Mouse (Mus musculus): ENCODE data around the gene Jam3. TPM values are rescaled to one million over a fixed set of nuclear protein-coding genes. Genes with fewer than 3 reads are reported as not detected.
A peak's percentile ranks its signal among the peaks of the same experiment; 100 is the strongest.
"Not testable (repeated sequence)": the region's sequence is repeated elsewhere in the genome, so short reads cannot be mapped to it uniquely, and the experiment has no call there.

Gene Jam3
- total RNA-seq, 2 experiments from 2014 or later, result 16.8 to 17.3 TPM

DNA sequence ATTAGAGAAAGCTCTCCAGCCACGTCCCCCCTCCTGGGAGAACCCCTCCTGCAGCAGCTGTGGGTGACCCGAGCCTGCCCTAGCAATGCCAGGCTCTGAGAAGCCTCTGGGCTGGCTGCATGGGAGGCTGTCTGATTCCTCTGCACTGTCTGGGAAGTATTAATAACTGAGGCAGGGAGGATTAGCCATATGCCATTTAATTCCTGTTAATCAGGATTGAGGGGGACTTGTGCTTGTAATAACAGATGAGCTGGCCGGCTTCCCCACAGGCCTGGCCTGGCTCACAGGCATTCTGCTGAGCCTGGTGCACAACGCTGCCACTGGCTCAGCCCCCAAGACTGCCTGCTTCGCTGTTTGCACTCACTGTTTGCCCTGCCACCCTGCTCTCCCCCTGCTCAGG is 18.9 kb upstream of the Jam3 start:
- intact Hi-C loops (cut with DNase I), result loop anchor here (2.0 kb wide), 1 partner anchor 39 kb away; no protein-coding TSS in a partner anchor
- DNase-seq, result no peak

DNA sequence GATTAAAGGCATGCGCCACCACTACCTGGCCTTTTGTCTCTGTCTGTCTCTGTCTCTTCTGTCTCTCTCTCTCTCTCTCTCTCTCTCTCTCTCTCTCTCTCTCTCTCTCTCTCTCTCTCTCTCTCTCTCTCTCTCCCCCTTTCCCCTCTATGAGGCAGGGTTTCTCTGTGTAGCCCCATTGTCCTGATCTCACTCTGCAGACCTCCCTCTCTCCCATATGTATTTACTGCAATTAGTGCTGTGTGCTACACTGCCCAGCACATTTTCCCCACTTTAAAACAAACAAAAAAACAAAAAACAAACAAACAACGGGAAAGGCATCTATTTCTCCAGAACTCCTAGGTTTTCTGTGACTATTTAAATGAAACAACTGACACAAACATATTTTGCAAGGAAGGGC is 18.4 kb upstream of the Jam3 start:
- no peak for DNase-seq
- intact Hi-C loops (cut with DNase I), result loop anchor here (2.0 kb wide), 1 partner anchor 39 kb away; no protein-coding TSS in a partner anchor

DNA sequence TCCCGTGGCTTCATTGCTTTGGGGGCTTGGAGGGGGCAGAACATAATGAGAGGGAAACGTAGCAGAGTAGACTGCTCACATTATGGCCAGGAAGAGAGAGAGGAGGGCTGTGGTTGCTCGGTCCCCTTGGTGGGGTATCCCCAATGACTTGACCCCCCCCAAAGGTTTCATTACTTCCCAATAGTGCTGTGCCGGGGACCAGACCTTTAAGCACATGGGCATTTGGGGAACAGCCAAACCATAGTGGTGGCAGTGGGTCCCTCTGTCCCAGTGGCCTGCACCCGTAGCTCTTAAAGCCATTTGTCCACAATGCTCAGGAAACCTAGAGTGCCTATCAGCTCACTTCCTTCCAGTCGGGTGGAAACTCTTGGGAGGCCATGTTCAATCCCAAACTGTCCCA is 17.6 kb upstream of the Jam3 start:
- no peak for DNase-seq
- intact Hi-C loops (cut with DNase I), result no loop called here

DNA sequence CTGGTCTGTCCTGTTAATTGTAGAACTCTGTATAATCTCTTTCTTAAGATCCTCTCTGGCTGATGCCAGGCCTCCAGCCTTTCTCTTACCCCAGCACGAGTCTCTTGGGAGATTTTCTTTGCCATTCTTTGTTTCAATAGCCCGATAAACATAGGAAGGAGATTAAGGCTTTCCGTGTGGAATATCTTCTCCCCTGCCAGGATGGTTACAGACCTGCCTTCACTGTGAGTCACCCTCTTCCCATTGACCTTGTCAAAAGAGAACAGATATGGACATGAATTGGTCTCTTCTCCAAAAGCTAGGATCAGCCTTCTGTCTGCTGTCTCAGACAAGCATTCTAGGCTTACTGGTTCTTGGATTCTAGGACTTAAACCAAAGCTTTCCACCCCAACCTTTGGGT is 15.5 kb upstream of the Jam3 start:
- no peak for DNase-seq
- intact Hi-C loops (cut with DNase I), result no loop called here

DNA sequence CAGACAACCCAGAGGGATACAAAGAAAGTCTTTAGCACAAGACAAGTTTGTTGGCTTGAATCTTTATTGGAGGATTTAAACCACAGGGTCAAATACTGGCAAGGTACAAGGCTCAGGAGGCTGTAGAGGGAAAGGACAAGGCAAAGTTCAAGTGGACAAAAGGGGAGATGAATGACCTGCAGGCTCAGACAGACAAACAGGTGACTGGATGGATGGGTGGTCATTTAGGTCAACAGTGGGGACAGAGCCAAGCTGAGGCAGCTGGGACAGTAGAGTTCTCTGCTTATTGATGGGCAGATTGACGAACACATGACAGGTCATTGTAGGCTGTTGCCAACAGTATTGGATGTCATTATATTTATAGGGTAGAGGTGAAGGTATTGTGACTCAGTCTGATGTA is 11.8 kb upstream of the Jam3 start:
- no peak for DNase-seq
- intact Hi-C loops (cut with DNase I), result no loop called here

DNA sequence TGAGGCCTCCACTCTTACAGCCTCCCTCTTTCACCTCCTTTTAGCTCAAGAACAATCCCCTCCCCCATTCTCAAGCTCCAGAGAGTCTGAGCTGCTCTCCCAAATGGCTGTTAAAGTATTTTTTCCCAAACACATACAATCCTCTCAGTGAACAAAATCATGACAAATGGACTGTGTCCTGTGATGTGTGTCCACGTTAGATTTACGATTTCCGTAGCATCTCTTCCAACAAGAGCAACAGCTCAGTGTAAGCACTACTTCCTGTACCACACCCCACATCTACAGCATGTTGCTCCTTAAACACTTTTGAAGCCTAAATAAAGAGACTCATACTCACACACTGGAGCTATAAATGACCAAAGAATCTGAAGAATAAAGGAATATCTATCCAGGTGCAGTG is 10.4 kb upstream of the Jam3 start:
- no peak for DNase-seq
- intact Hi-C loops (cut with DNase I), result no loop called here

DNA sequence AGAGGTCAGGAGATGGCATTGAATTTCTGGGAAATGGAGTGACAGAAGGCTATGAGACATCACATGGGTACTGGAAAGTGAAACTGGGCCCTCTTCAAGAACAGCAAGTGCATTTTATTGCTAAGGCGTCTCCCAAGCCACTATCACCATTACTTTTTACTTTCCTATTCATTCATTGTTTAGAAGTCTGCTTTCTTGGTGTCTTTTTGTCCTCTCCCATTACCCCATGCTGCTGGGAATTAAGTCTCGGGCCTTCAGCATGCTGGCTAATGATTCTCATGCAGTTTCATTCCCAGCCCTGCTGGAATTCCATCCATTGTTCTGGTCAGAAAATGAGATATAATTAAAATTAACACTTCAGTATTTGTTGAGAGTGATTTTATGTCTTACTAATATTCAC is 9.7 kb upstream of the Jam3 start:
- intact Hi-C loops (cut with DNase I), result no loop called here

DNA sequence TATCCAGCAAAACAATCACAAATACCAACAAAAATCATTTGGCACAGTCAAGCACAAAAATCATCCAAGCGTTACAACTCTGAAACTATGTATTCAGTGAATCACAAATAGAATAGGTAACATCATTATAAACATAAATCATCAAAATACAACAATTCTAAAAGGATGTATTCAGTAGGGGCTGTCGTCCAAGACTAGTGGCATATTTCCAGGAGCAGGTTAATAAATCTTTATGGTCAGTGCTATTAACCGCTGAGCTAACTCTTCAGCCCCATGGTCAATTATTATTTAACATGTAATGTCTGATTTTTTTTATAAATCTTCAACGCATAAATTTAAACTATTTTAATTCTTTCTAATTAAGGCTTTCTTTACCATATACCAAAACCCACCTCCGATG is 8.4 kb upstream of the Jam3 start:
- intact Hi-C loops (cut with DNase I); DNase-seq: not testable (repeated sequence)

More for the DNA sequence above, 9.7 kb upstream of the Jam3 start:
- DNase-seq, result no peak

DNA sequence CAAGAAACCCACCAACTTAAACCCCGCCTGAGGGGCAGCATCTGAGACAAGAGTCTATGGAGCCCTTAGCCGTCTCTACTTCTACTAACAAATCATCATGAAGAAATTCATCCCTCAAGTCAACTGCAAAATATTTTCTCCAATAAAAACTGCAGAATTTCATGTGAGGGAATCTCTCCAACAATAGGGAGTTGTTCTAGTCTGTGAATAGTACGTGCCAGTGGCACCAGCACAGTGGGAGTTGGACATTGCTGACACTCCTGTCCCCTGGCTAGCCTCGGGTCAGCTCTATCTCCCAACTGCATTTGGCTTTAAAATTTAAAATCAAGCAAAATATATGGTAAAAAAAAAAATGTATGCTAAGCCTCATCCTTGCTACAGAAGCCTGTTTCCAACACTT is 1.4 kb downstream of the Jam3 start:
- intact Hi-C loops (cut with DNase I), result no loop called here
- DNase-seq, result no peak

DNA sequence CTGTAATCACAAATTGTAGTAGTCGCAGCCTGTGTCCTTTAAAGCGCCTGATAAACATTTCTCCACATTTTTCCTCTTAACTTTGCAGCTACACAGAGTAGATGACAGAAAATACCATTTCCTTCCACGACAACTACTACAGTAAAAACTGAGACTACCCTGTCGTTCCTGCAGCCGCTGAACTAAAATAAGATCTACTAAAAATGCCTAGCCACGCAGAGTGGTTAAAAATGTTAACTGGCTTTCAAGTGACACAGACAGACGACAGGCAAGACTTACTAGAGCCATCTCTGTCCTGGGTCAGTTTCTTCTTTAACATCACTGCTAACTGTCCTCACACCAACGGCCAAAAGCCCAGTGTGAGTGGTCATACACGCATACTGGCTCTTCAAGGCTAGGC is 5.4 kb downstream of the Jam3 start:
- intact Hi-C loops (cut with DNase I), result no loop called here
- no peak for DNase-seq

DNA sequence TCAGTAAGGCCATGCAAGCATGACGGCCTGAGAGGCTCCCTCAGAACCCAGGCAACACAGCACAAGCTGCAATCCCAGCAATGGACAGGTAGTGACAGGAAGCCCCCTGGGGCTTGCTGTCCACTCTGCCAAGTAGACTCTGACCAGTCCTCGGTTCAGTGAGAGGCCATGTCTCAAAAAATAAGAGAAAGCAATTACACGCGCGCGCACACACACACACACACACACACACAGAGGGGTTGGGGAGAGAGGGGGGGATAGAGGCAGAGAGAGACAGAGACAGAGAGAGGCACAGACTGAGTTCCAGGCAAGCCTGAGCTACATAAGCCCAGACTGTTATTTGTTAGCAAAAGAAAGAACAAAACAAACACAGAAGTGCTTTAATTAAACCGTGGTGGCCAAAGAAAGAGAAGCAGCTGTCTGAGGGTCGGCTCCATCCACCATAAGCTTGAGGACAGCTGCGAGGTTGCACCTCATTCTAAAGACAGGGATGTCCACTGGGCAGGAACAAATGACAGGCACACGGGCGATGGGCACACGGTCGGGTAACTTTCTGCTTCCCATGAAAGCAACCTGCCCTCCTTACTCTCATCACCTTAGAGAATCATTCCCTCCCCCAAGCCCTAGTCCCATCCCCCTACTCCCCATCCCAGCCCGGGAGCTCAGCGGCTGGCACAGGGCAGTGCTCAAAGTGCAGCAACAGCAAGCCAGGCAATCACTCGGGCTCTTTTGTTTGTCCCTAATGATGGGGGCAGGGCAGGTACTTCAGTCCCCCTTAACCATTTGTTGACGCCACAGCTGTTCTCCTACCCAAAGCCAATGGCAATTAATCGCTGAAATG is 6.4 kb downstream of the Jam3 start:
- intact Hi-C loops (cut with DNase I), result no loop called here
- peak in 1 of 2 experiments; percentile 9 for DNase-seq

DNA sequence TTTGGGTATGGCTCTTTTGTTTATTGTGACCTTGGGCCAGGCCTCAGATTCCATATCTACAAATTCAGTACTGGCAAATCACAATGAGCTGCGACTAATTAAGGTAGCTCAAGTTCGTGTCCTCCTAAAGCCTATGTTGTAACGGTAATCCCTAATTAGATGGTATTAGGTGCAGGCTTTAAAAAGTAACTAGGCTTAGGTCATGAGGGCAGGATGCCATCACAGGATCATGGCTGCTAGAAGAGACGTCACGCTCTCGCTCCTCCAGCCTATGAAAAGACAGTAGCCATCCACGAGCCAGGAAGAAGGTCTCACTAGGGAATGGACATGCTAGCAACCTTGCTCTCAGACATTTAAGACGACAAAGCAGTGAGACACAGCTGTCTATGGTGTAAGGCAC is 7.3 kb downstream of the Jam3 start:
- intact Hi-C loops (cut with DNase I), result no loop called here
- DNase-seq, result no peak

DNA sequence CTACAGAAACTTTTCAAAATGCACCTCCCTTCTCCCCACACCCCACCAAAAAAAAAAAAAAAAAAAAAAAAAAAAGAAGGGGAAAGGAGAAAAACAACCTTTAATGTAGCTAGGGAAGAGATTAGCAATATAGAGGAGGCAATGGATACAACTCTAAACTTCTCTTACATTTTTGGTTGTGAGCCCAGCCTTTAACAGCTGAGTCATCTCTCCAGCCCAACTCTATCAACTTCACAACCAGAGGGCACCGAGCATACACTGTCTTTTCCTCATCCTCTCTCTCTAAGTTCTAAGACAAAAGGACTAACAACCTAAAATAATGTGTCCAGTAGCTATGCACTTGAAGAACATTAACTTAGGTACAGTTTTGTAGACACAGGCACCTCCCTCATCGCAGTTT is 8.4 kb downstream of the Jam3 start:
- intact Hi-C loops (cut with DNase I), result no loop called here
- no peak for DNase-seq

DNA sequence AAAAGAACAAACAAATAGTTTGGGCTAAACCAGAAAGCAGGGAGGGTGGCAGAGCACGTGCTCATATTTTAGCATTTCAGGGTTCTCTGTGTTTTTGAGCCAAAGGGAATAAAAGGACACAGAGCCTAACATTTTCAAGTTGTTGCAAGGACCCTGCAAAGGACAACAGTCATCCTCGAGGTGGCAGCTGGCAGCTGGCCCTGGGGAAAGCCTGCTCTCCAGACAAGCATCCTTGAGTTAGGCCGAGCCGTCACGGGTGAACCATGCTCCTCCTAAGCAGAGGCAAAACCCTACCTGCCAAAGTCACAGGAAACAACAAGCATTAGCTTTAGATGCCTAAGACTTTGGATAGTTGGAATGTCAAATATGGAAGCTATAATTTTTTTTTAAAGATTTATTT is 10.2 kb downstream of the Jam3 start:
- intact Hi-C loops (cut with DNase I), result no loop called here
- DNase-seq, result no peak

DNA sequence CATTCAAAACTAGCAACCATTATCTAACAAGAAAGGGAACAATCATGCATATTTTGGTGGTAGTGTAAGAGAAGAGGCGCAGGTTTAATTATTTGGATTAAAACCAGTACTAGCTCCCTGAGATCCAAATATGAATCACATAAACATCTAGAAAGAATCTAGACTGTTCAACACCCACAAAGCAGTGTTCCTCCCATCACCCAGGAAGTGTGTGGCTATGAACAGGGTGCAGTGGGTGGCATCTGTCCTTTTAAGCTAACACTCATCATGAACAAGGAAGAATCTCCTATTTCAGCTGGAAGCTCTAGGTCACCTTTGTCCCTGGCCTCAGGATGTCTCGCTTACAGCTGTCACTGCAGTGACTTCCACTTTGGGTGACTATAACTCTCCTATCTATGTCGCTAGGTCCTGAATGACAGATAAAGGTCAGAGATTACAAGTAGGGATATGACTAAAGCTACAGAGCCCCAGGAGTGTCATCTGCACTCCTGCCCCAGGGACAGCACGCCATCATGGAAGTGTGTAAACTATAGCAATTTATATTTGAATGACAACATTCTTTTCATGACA is 10.9 kb downstream of the Jam3 start:
- intact Hi-C loops (cut with DNase I), result no loop called here
- DNase-seq, result no peak

DNA sequence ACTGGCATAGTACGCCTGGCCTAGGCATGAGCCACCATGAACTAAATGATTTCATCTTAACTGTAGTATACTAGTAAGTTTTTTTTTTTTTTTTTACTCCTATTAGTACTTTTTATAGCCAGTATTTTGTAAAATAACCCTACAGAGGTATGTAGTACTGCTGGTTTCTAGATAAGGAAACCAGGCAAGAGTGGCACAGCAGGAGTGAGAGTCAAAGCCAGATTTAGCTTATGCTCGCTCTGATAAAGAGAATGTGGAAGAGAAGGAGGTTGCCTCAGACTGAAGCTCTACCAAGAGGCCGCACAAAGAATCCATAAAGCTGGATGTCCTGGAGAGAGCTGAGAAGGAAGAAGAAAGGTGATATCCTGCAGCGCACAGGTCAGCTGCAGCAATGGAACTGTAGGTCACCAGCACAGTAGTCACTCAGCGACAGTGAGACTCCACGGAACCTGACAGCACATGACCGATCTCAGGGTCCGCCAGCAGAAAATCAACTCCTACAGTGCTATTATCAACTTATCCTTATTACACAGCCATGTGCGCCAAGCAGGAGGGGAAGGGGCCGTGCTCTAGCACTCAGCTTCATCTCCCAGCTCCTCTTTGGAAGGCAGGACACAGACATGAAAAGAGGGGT is 14.7 kb downstream of the Jam3 start:
- DNase-seq, result no peak

DNA sequence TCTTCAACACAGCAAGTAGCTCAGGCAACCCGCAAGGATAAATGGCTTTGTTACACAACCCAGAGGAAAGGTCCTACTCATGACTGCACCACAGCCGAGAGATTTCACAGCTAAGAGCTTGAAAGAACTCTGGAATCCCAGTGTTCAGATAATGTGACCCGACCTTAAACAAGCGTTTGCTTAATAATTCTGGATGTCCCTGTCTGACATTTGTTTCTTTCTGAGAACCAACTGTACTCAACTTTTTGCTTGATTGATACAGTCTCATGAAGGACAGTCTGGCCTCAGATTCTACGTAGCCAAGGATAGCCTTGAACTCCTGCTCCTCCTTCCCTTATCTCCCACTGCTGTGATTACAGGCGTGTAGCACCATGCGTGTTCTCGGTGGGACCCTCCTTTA is 18.6 kb downstream of the Jam3 start:
- DNase-seq, result no peak
- intact Hi-C loops (cut with DNase I), result no loop called here

More for the DNA sequence above, 14.7 kb downstream of the Jam3 start:
- intact Hi-C loops (cut with DNase I), result no loop called here

DNA sequence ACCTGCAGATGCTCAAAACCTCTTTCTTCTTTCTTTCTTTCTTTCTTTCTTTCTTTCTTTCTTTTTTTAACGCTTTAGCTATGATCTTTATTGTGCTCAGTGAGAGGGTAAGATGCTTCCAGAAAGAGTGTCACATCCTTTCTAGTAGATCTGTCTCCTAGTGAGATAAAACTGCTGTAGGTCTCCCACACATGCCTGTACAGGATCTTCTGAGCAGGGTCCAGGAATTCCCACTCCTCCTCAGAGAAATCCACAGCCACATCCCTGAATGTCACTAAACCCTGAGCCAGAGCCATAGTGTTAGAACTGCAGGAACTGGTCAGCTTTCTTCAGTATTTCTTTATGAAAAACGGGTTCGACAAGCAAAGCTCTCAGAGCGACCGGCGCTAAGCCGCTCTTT is 19.8 kb downstream of the Jam3 start:
- intact Hi-C loops (cut with DNase I), result loop anchor here (2.0 kb wide), 1 partner anchor 39 kb away; no protein-coding TSS in a partner anchor
- no peak for DNase-seq

DNA sequence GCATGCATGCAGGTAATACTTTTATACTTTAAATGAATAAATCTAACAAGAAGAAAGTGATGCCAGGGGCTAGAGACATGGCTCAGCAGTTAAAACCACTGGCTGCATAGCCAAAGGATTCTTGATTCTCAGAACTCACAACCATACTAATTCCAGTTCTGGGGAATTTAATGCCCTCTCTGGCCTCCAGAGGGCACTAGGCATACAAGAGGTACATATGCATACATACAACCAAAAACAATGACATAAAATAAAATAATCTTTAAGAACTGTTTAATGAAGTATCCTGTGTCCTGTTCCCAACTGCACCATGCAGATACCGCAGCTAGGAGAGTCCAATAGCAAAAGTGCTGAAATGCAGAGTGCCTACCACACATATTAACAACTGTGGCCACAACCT is 20.8 kb downstream of the Jam3 start:
- DNase-seq, result peak; percentile 38 to 49
- intact Hi-C loops (cut with DNase I), result loop anchor here (2.0 kb wide), 1 partner anchor 40 kb away; no protein-coding TSS in a partner anchor

DNA sequence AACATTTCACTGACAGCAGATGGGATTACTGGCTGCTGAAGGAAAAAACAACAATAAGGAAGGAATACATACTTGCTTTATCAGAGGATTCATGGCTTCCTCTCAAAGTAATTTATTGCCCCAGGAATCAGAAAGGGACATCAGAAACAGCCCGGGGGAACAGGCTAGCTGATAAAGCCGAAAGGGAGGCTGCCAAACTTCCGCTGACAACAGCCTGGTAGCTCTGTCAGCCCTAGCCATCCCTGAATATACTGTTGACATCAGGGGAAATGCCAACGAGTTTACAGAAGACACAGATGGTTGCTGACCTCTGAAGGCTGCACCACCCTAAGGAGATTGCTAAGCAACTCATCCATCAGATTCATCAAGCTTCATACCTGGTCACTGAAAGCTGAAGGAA is 26.6 kb downstream of the Jam3 start:
- intact Hi-C loops (cut with DNase I), result no loop called here
- no peak for DNase-seq

DNA sequence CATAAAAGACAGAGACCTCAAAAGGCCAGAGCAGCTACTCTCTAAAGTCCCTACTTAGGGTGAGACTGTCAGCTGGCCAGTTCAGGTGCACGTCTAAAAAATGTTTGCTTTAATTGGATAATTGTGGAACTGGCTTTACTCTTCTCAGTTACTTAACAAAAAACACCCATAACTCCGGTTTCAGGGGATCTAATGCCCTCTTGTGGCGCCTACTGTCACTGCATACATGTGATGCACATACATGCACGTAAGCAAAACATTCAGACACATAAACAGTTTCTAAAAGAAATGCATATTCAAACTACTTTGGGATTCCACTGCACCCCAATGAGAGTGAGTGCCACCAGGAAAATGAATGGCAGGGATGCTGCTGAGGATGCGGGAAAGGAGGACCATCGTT is 28.7 kb downstream of the Jam3 start:
- DNase-seq, result no peak
- intact Hi-C loops (cut with DNase I), result loop anchor here (2.0 kb wide), 1 partner anchor 18 kb away; no protein-coding TSS in a partner anchor

DNA sequence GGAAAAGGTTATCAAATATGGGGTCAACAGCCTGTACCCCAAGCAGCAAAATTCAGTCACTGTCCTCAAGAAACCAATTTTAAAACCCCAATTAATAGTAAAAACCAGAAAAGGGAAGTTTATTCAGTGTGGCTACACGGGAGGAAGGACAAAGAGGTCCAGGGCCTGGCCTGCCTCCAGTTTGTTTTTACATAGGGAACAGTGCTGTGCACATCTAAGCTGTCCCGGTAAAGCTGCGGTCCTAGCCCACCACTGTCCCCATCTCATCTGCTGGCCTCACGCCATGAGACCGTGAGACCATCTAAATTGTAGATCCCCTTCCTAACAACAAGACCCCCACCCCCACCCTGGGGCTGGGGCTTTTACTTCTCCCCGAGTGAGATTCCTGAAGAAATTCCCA is 29.8 kb downstream of the Jam3 start:
- no peak for DNase-seq
- intact Hi-C loops (cut with DNase I), result no loop called here
